Comparison of ENCODE assay signal across 7 mouse cellular contexts in genomic region chr15:84853261-84854137, GRCm38 (mm10). TPM values are rescaled to one million over a fixed set of nuclear protein-coding genes. Genes with fewer than 3 reads are reported as not detected.
DNase-seq lines count a peak whose midpoint lies in the region; ATAC-seq and TF ChIP-seq lines count a peak whose summit lies in the region.

No protein-coding gene starts in this region.

- ATAC-seq in granulocyte monocyte progenitor cell, adult 5-6 weeks (replicated peaks; ENCODE audit: poor library complexity, severe bottlenecking), result 0 out of 2 replicates have a peak, but pooled peaks have one; percentile 36
- peak; percentile 60 for ATAC-seq in intestine, postnatal 0 days
- ATAC-seq in limb, embryonic 11.5 days (ENCODE audit: insufficient number of reproducible peaks, low FRiP score, low TSS enrichment, low read depth), result peak; percentile 75; the same call in 1 of the 2 replicates
- ATAC-seq in midbrain, embryonic 13.5 days, result peak; percentile 65

- H3K27me3 ChIP-seq in intestine, postnatal 0 days (replicated peaks; ENCODE audit: control insufficient read depth, insufficient read depth, low read length), result 0 out of 2 replicates have a peak, but pooled peaks cover 4% of the 10 kb centered on the region
- peaks cover 5% of the 10 kb centered on the region; the same call in 1 of the 2 replicates for H3K27me3 ChIP-seq in limb, embryonic 11.5 days (ENCODE audit: control insufficient read depth, insufficient read depth, low read length)
- 0 out of 2 replicates have a peak, but pooled peaks cover 6% of the 10 kb centered on the region for H3K27me3 ChIP-seq in midbrain, embryonic 13.5 days
- H3K27me3 ChIP-seq in splenic B cell, adult 2 months (ENCODE audit: control insufficient read depth, insufficient read depth, low read length, poor library complexity, severe bottlenecking), result peaks cover 4% of the 10 kb centered on the region; the same call in 1 of the 2 replicates

- peak overlapping the region; percentile 100 for H3K4me2 ChIP-seq in intestine, postnatal 0 days (replicated peaks; ENCODE audit: low read depth)
- peak overlapping the region; percentile 99 for H3K4me2 ChIP-seq in limb, embryonic 11.5 days (ENCODE audit: low read depth, severe bottlenecking)
- H3K4me2 ChIP-seq in midbrain, embryonic 13.5 days (replicated peaks), result peak overlapping the region; percentile 83

- H3K4me1 ChIP-seq in intestine, postnatal 0 days (replicated peaks; ENCODE audit: control insufficient read depth, insufficient read depth, low read length), result 0 out of 2 replicates have a peak, but pooled peaks cover 9% of the 10 kb centered on the region
- H3K4me1 ChIP-seq in limb, embryonic 11.5 days (ENCODE audit: control insufficient read depth, insufficient read depth, low read length), result peaks cover 11% of the 10 kb centered on the region; the same call in 1 of the 2 replicates
- peaks cover 56% of the 10 kb centered on the region for H3K4me1 ChIP-seq in midbrain, embryonic 13.5 days (replicated peaks)

- under 1% methylated on average over 66 of the region's 84 CpGs for WGBS in intestine, postnatal 0 days
- WGBS in limb, embryonic 11.5 days, result under 1% methylated on average over 69 of the region's 84 CpGs
- WGBS in midbrain, embryonic 13.5 days, result under 1% methylated on average over 73 of the region's 84 CpGs

- peak overlapping the region; percentile 71 for H3K4me3 ChIP-seq in intestine, postnatal 0 days (ENCODE audit: low read depth, low read length)
- H3K4me3 ChIP-seq in limb, embryonic 11.5 days (ENCODE audit: low read depth, low read length), result peak overlapping the region; percentile 50
- H3K4me3 ChIP-seq in midbrain, embryonic 13.5 days (replicated peaks), result peak overlapping the region; percentile 90

- H3K9me3 ChIP-seq in intestine, postnatal 0 days (ENCODE audit: control insufficient read depth), result no peaks in the 10 kb centered on the region
- no peaks in the 10 kb centered on the region for H3K9me3 ChIP-seq in limb, embryonic 11.5 days (ENCODE audit: control insufficient read depth, low read length)
- H3K9me3 ChIP-seq in midbrain, embryonic 13.5 days, result no peaks in the 10 kb centered on the region

- H3K36me3 ChIP-seq in intestine, postnatal 0 days (ENCODE audit: control insufficient read depth, insufficient read depth), result no peaks in the 10 kb centered on the region
- no peaks in the 10 kb centered on the region for H3K36me3 ChIP-seq in limb, embryonic 11.5 days (ENCODE audit: control insufficient read depth, insufficient read depth, low read length)
- H3K36me3 ChIP-seq in midbrain, embryonic 13.5 days, result peaks cover 4% of the 10 kb centered on the region
- no peaks in the 10 kb centered on the region for H3K36me3 ChIP-seq in splenic B cell, adult 2 months (ENCODE audit: control insufficient read depth, insufficient read depth, low read length, poor library complexity, severe bottlenecking)

- peak overlapping the region; percentile 74 for H3K27ac ChIP-seq in intestine, postnatal 0 days (ENCODE audit: low read depth, low read length)
- H3K27ac ChIP-seq in limb, embryonic 11.5 days (replicated peaks; ENCODE audit: low read depth, low read length), result peak overlapping the region; percentile 87
- H3K27ac ChIP-seq in midbrain, embryonic 13.5 days, result peak overlapping the region; percentile 98

- H3K9ac ChIP-seq in intestine, postnatal 0 days (ENCODE audit: low read depth, low read length), result peak overlapping the region; percentile 49
- H3K9ac ChIP-seq in limb, embryonic 11.5 days (ENCODE audit: low read length), result peak overlapping the region; percentile 66
- H3K9ac ChIP-seq in midbrain, embryonic 13.5 days (replicated peaks), result peak overlapping the region; percentile 94

- peak; percentile 83 for DNase-seq in adrenal gland, postnatal 25 days
- DNase-seq in embryo, embryonic 11.5 days (ENCODE audit: low read depth, low spot score), result peak; percentile 63
- DNase-seq in limb, embryonic 11.5 days (ENCODE audit: low spot score), result peak; percentile 93
- peak; percentile 37 for DNase-seq in splenic B cell, adult 2 months (ENCODE audit: low read depth, low spot score)

- peak; percentile 26; the same call in 1 of the 2 replicates for TF ChIP-seq CTCF in intestine, postnatal 0 days (IDR thresholded peaks at IDR 0.05; ENCODE audit: low read depth)

RNA-seq across cellular contexts. Expression of gene Phf21b, which starts 2.4 kb away (rescaled TPM):
- 3.2 and 3.6 TPM in 2 replicates for total RNA-seq in adrenal gland, postnatal 25 days (2021)
- total RNA-seq in granulocyte monocyte progenitor cell, adult 5-6 weeks (2014; fragmentation: Nextera tagmentation), result 0.06 and 2.5 TPM in 2 replicates
- not detected in 2 replicates for total RNA-seq in granulocyte monocyte progenitor cell, adult 5-6 weeks (2017)
- polyA plus RNA-seq in intestine, postnatal 0 days (2015; fragmentation: Nextera tagmentation; extraction: Ambion mirVana), result 0.38 and 0.48 TPM in 2 replicates
- 1.9 TPM in 2 replicates for polyA plus RNA-seq in limb, embryonic 11.5 days (2014; fragmentation: Nextera tagmentation; extraction: Ambion mirVana)
- polyA plus RNA-seq in midbrain, embryonic 13.5 days (2015; fragmentation: Nextera tagmentation; extraction: Ambion mirVana), result 16.2 and 18.8 TPM in 2 replicates

Comparison
In these comparisons a context has a peak if more than half of its experiments do, and no peak if none do; other contexts are left out.
1. Peak in every context shown above with its lines: DNase-seq, ATAC-seq, H3K4me3 ChIP-seq and H3K27ac ChIP-seq.
2. DNase-seq: peak in every context shown above with its lines; median percentile 93 in limb, embryonic 11.5 days; 83 in adrenal gland, postnatal 25 days; 63 in embryo, embryonic 11.5 days; 37 in splenic B cell, adult 2 months.